Mouse (Mus musculus): ENCODE results near the gene Rtel1.

The Rtel1 gene

GRCm38 (mm10) chr2:181319248-181320102 is at the start of gene Rtel1:
Gene Rtel1, plus strand, starts transcription at chr2:181319739.
- DNase-seq, result peak; percentile 80

- peak; percentile 52 for DNase-seq
Observed at GRCm38 (mm10) chr2:181272092-181272491, 47.4 kb upstream of the Rtel1 start.

GRCm38 (mm10) chr2:181273829-181274228 is 45.7 kb upstream of the Rtel1 start:
- no peak for DNase-seq

GRCm38 (mm10) chr2:181274639-181275038 is 44.9 kb upstream of the Rtel1 start:
- DNase-seq, result no peak

- peak; percentile 78 for DNase-seq
Observed at GRCm38 (mm10) chr2:181276766-181277165, 42.8 kb upstream of the Rtel1 start.

- no peak for DNase-seq
Observed at GRCm38 (mm10) chr2:181277866-181278265, 41.7 kb upstream of the Rtel1 start.

GRCm38 (mm10) chr2:181279968-181280367 is 39.6 kb upstream of the Rtel1 start:
- no peak for DNase-seq

GRCm38 (mm10) chr2:181286629-181287337 is 32.8 kb upstream of the Rtel1 start:
- DNase-seq, result peak; percentile 15

GRCm38 (mm10) chr2:181287338-181287957 is 32.1 kb upstream of the Rtel1 start:
- no peak for DNase-seq

GRCm38 (mm10) chr2:181287958-181288350 is 31.6 kb upstream of the Rtel1 start, which contains the start of gene Gmeb2:
Gene Gmeb2, minus strand, starts transcription at chr2:181288035.
- peak; percentile 98 for DNase-seq

- DNase-seq, result peak; percentile 60
Observed at GRCm38 (mm10) chr2:181288691-181289090, 30.8 kb upstream of the Rtel1 start.

GRCm38 (mm10) chr2:181290937-181291336 is 28.6 kb upstream of the Rtel1 start:
- DNase-seq, result no peak

GRCm38 (mm10) chr2:181302041-181302440 is 17.5 kb upstream of the Rtel1 start:
- DNase-seq, result no peak

- DNase-seq, result no peak
Observed at GRCm38 (mm10) chr2:181304944-181305343, 14.6 kb upstream of the Rtel1 start.

GRCm38 (mm10) chr2:181307144-181307804 is 12.3 kb upstream of the Rtel1 start:
- DNase-seq, result peak; percentile 50

- no peak for DNase-seq
Observed at GRCm38 (mm10) chr2:181312435-181312834, 7.1 kb upstream of the Rtel1 start.

GRCm38 (mm10) chr2:181313006-181313343 is 6.6 kb upstream of the Rtel1 start:
- no peak for DNase-seq

GRCm38 (mm10) chr2:181313344-181314079 is 6.0 kb upstream of the Rtel1 start:
- no peak for DNase-seq

GRCm38 (mm10) chr2:181314080-181314810 is 5.3 kb upstream of the Rtel1 start, which contains the start of gene Stmn3:
Gene Stmn3, minus strand, starts transcription at chr2:181314500.
- DNase-seq, result peak; percentile 16

GRCm38 (mm10) chr2:181320103-181320499 is 562 bp downstream of the Rtel1 start:
- DNase-seq, result no peak

GRCm38 (mm10) chr2:181322136-181322535 is 2.6 kb downstream of the Rtel1 start:
- no peak for DNase-seq

- no peak for DNase-seq
Observed at GRCm38 (mm10) chr2:181326098-181326497, 6.6 kb downstream of the Rtel1 start.

Measured in kidney, adult 9 months (tissue).